ENCODE assay signal across 17 mouse cellular contexts in genomic region chr14:59551956-59552355, GRCm38 (mm10). TPM values are rescaled to one million over a fixed set of nuclear protein-coding genes. Genes with fewer than 3 reads are reported as not detected.
DNase-seq lines count a peak whose midpoint lies in the region; ATAC-seq and TF ChIP-seq lines count a peak whose summit lies in the region.
"Had no signal": no experiment of that assay in that cellular context is flagged by ENCODE, and none has a peak within 500 bp of the region (broad histone marks: within the 10 kb centered on the region; RNA-seq: fewer than 3 reads in every experiment).

No protein-coding gene starts in this region.

- no peaks in the 10 kb centered on the region for H3K36me3 ChIP-seq in kidney, embryonic 16.5 days (ENCODE audit: insufficient read depth, low read length)
- no peaks in the 10 kb centered on the region for H3K36me3 ChIP-seq in liver, adult 2 months (ENCODE audit: control insufficient read depth, insufficient read depth, low read length)
- no peaks in the 10 kb centered on the region for H3K36me3 ChIP-seq in stomach, postnatal 0 days (ENCODE audit: control insufficient read depth, insufficient read depth, low read length)
- H3K36me3 ChIP-seq: embryonic facial prominence, embryonic 13.5 days; stomach, embryonic 15.5 days had no signal

- H3K4me2 ChIP-seq in kidney, embryonic 16.5 days (replicated peaks; ENCODE audit: low read depth, low read length) = no peak overlapping the region
- H3K4me2 ChIP-seq in stomach, postnatal 0 days (replicated peaks; ENCODE audit: low read depth) = no peak overlapping the region
- H3K4me2 ChIP-seq: embryonic facial prominence, embryonic 13.5 days; hindbrain, embryonic 13.5 days; stomach, embryonic 15.5 days had no signal

- no peaks in the 10 kb centered on the region for H3K27me3 ChIP-seq in kidney, embryonic 16.5 days (ENCODE audit: insufficient read depth, low read length)
- no peaks in the 10 kb centered on the region for H3K27me3 ChIP-seq in Patski
- H3K27me3 ChIP-seq in liver, adult 2 months (ENCODE audit: control insufficient read depth, insufficient read depth, low read length) = no peaks in the 10 kb centered on the region
- no peaks in the 10 kb centered on the region; the same call in 1 of the 2 replicates for H3K27me3 ChIP-seq in stomach, postnatal 0 days (ENCODE audit: control insufficient read depth, insufficient read depth, low read length)
- H3K27me3 ChIP-seq: embryonic facial prominence, embryonic 13.5 days; hindbrain, embryonic 13.5 days; stomach, embryonic 15.5 days had no signal

- POLR2A ChIA-PET in Patski (lab: Charles Lee) = interaction anchor here (0.6 kb wide), 1 partner anchor 79 kb away, joined by 3 read pairs; no protein-coding TSS in a partner anchor

- no peaks in the 10 kb centered on the region for H3K79me2 ChIP-seq in liver, adult 2 months (ENCODE audit: control insufficient read depth, insufficient read depth, low read length)

- no peaks in the 10 kb centered on the region for H3K9me3 ChIP-seq in kidney, embryonic 16.5 days (ENCODE audit: low read length)
- no peaks in the 10 kb centered on the region for H3K9me3 ChIP-seq in stomach, postnatal 0 days (ENCODE audit: control insufficient read depth, low read length)
- H3K9me3 ChIP-seq: embryonic facial prominence, embryonic 13.5 days; heart, embryonic 10.5 days; hindbrain, embryonic 13.5 days; stomach, embryonic 15.5 days had no signal

- no peak for TF ChIP-seq POLR2A in liver, adult 2 months (IDR thresholded peaks at IDR 0.05; ENCODE audit: extremely low read depth, insufficient read depth, low read length)

- no peak for DNase-seq in kidney, postnatal 10 days
- DNase-seq in Patski (ENCODE audit: low read depth, low spot score) = no peak
- peak; percentile 40 for DNase-seq in liver, adult 2 months (ENCODE audit: extremely low read depth, low read depth, low spot score)
- peak; percentile 50 for DNase-seq in stomach, postnatal 0 days (ENCODE audit: low spot score)
- DNase-seq in thymus, postnatal 4 days = no peak
- DNase-seq: cerebellum, postnatal 25 days; gastrocnemius, postnatal 36 days; heart, postnatal 10 days; layer of hippocampus, postnatal 36 days; lung, adult 18-20 months; spleen, adult 18-20 months had no signal

- no peak for TF ChIP-seq EP300 in stomach, postnatal 0 days (optimal IDR thresholded peaks at IDR 0.05)

- no peak overlapping the region for H3K27ac ChIP-seq in kidney, embryonic 16.5 days (ENCODE audit: low read length)
- H3K27ac ChIP-seq in liver, adult 2 months (replicated peaks; ENCODE audit: insufficient read depth, low read depth, low read length) = no peak overlapping the region
- no peak overlapping the region for H3K27ac ChIP-seq in stomach, postnatal 0 days (replicated peaks)
- H3K27ac ChIP-seq: embryonic facial prominence, embryonic 13.5 days; hindbrain, embryonic 13.5 days; stomach, embryonic 15.5 days had no signal

- TF ChIP-seq CTCF in Patski (IDR thresholded peaks at IDR 0.05) = no peak
- no peak for TF ChIP-seq CTCF in liver, adult 2 months (IDR thresholded peaks at IDR 0.05; ENCODE audit: low read depth, low read length)
- TF ChIP-seq CTCF in stomach, postnatal 0 days (IDR thresholded peaks at IDR 0.05; ENCODE audit: low read depth) = no peak

- in situ Hi-C loops in Patski (cut with MboI; ENCODE audit: low pct_unique_long_range_greater_than_20kb) = loop anchor here (25.0 kb wide), 1 partner anchor 340 kb away; the partner anchor contains the start of gene Rcbtb1

- H3K9ac ChIP-seq in kidney, embryonic 16.5 days (replicated peaks; ENCODE audit: low read length) = no peak overlapping the region
- H3K9ac ChIP-seq in liver, adult 2 months (ENCODE audit: low read depth, low read length) = no peak overlapping the region
- no peak overlapping the region for H3K9ac ChIP-seq in stomach, postnatal 0 days (ENCODE audit: low read length)
- H3K9ac ChIP-seq: embryonic facial prominence, embryonic 13.5 days; hindbrain, embryonic 13.5 days; stomach, embryonic 15.5 days had no signal

- CTCF ChIA-PET in Patski (lab: Charles Lee) = interaction anchor here (0.7 kb wide), 1 partner anchor 85 kb away, joined by 3 read pairs; no protein-coding TSS in a partner anchor

- no peak overlapping the region for H3K4me3 ChIP-seq in kidney, embryonic 16.5 days (ENCODE audit: low read length)
- H3K4me3 ChIP-seq in liver, adult 2 months (ENCODE audit: insufficient read depth, low read depth, low read length) = no peak overlapping the region
- H3K4me3 ChIP-seq in stomach, postnatal 0 days (ENCODE audit: low read depth, low read length) = no peak overlapping the region
- H3K4me3 ChIP-seq: embryonic facial prominence, embryonic 13.5 days; heart, embryonic 10.5 days; hindbrain, embryonic 13.5 days; stomach, embryonic 15.5 days had no signal

- peaks cover 25% of the 10 kb centered on the region for H3K4me1 ChIP-seq in kidney, embryonic 16.5 days (ENCODE audit: insufficient read depth, low read length)
- peaks cover 29% of the 10 kb centered on the region for H3K4me1 ChIP-seq in liver, adult 2 months (ENCODE audit: control insufficient read depth, insufficient read depth, low read length)
- H3K4me1 ChIP-seq in stomach, postnatal 0 days (replicated peaks; ENCODE audit: control insufficient read depth, insufficient read depth) = peaks cover 3% of the 10 kb centered on the region; the same call in 1 of the 2 replicates

- WGBS in kidney, embryonic 16.5 days = 25% methylated on average over 8 of the region's 8 CpGs
- WGBS in liver, adult 2 months = 31% methylated on average over 8 of the region's 8 CpGs
- 32% methylated on average over 8 of the region's 8 CpGs for WGBS in stomach, postnatal 0 days

- ATAC-seq in kidney, embryonic 16.5 days (ENCODE audit: low FRiP score, low TSS enrichment) = 0 out of 2 replicates have a peak, but pooled peaks have one; percentile 32
- ATAC-seq in Patski = peak; percentile 44
- ATAC-seq in stomach, postnatal 0 days (ENCODE audit: low FRiP score, low TSS enrichment) = peak; percentile 38; the same call in 1 of the 2 replicates
- ATAC-seq in erythroid progenitor cell, adult 5-6 weeks (replicated peaks; ENCODE audit: low FRiP score, poor library complexity, severe bottlenecking) = no peak

RNA-seq across cellular contexts. Expression of gene Cdadc1, which starts 45.8 kb away (rescaled TPM):
- polyA plus RNA-seq in kidney, embryonic 16.5 days (2015; fragmentation: Nextera tagmentation; extraction: Ambion mirVana) = 38.9 and 41.7 TPM in 2 replicates
- polyA plus RNA-seq in Patski (2021) = 38.6 TPM
- total RNA-seq in liver, adult 2 months (2014; rRNA removed) = 27.5 and 31.3 TPM in 2 replicates
- 11.1 and 11.9 TPM in 2 replicates for polyA plus RNA-seq in liver, adult 2 months (2012; rRNA removed)
- 24.2 and 25.1 TPM in 2 replicates for polyA plus RNA-seq in stomach, postnatal 0 days (2015; fragmentation: Nextera tagmentation; extraction: Ambion mirVana)
- total RNA-seq in erythroid progenitor cell, adult 5-6 weeks (2015; ENCODE audit: low replicate concordance) = 17.2 and 20.9 TPM in 2 replicates
- 8.1 and 11.9 TPM in 2 replicates for total RNA-seq in erythroid progenitor cell, adult 5-6 weeks (2017; ENCODE audit: low replicate concordance)

Comparison
In these comparisons a context has a peak if more than half of its experiments do, and no peak if none do; other contexts are left out.
1. DNase-seq: peak in liver, adult 2 months (single experiment) and stomach, postnatal 0 days (single experiment); none in kidney, postnatal 10 days (single experiment), Patski (single experiment) and thymus, postnatal 4 days (single experiment).